Mouse (Mus musculus) midbrain, embryonic 14.5 days (tissue): Measurements from ENCODE around the gene Fzr1. TPM values are rescaled to one million over a fixed set of nuclear protein-coding genes. Genes with fewer than 3 reads are reported as not detected.

Experiments used
- ATAC-seq: fragments of 200-750 bp; cut with Nextera tagmentation; 2 replicates; pipeline ENCODE4 v1.8.0; 2017; ENCODE audit warnings: moderate number of reproducible peaks, moderate library complexity; ENCODE audit not compliant: low FRiP score, low TSS enrichment
- DNase-seq: peaks from one replicate; pipeline ENCODE4 v3.0.0-alpha.2; 2015
- H3K27ac ChIP-seq: fragments of 300-500 bp; sonication (generic); replicated peaks from 2 replicates; pipeline ENCODE4 v1.5.1; 2014; ENCODE audit warnings: mild to moderate bottlenecking, low read depth, low read length, moderate library complexity
- H3K27me3 ChIP-seq: fragments of 300-500 bp; sonication (generic); 2 replicates; pipeline ENCODE4 v1.6.1; 2014; ENCODE audit warnings: low read length, control low read depth, mixed read lengths; ENCODE audit not compliant: control insufficient read depth, insufficient read depth
- H3K36me3 ChIP-seq: fragments of 300-500 bp; sonication (generic); 2 replicates; pipeline ENCODE4 v1.6.1; 2014; ENCODE audit warnings: low read length, control low read depth; ENCODE audit not compliant: control insufficient read depth, insufficient read depth
- H3K4me1 ChIP-seq: fragments of 300-500 bp; sonication (generic); 2 replicates; pipeline ENCODE4 v1.6.1; 2014; ENCODE audit warnings: mild to moderate bottlenecking, antibody characterized with exemption, low read length, control low read depth; ENCODE audit not compliant: control insufficient read depth, insufficient read depth
- H3K4me2 ChIP-seq: fragments of 300-500 bp; sonication (generic); 2 replicates; pipeline ENCODE4 v1.6.1; 2014; ENCODE audit warnings: mild to moderate bottlenecking, low read length, moderate library complexity
- H3K4me3 ChIP-seq: fragments of 300-500 bp; sonication (generic); replicated peaks from 2 replicates; pipeline ENCODE4 v1.5.1; 2014; ENCODE audit warnings: low read depth, low read length
- H3K9ac ChIP-seq: fragments of 300-500 bp; sonication (generic); replicated peaks from 2 replicates; pipeline ENCODE4 v1.6.1; 2014; ENCODE audit warnings: mild to moderate bottlenecking, low read length, moderate library complexity
- H3K9me3 ChIP-seq: fragments of 300-500 bp; sonication (generic); 2 replicates; pipeline ENCODE4 v1.6.1; 2016; ENCODE audit warnings: low read length, control low read depth, mixed read lengths; ENCODE audit not compliant: control insufficient read depth
- whole genome bisulfite sequencing: fragments of 180-500 bp; shearing (Covaris S2); extraction: QIAGEN DNeasy Blood & Tissue Kit; methylation state at CpG from one replicate; pipeline ENCODE4 v1.1.7; 2014; 5-methylcytosine and 5-hydroxymethylcytosine counted together
- polyA plus RNA-seq: library from polyadenylated mRNA; unstranded; fragments of >200 nt; fragmentation: Nextera tagmentation; extraction: Ambion mirVana; gene quantifications from 2 replicates; pipeline ENCODE4 v1.2.1, GENCODE M21; 2014

Gene Fzr1
- polyA plus RNA-seq = 122 and 146 TPM in 2 replicates

DNA sequence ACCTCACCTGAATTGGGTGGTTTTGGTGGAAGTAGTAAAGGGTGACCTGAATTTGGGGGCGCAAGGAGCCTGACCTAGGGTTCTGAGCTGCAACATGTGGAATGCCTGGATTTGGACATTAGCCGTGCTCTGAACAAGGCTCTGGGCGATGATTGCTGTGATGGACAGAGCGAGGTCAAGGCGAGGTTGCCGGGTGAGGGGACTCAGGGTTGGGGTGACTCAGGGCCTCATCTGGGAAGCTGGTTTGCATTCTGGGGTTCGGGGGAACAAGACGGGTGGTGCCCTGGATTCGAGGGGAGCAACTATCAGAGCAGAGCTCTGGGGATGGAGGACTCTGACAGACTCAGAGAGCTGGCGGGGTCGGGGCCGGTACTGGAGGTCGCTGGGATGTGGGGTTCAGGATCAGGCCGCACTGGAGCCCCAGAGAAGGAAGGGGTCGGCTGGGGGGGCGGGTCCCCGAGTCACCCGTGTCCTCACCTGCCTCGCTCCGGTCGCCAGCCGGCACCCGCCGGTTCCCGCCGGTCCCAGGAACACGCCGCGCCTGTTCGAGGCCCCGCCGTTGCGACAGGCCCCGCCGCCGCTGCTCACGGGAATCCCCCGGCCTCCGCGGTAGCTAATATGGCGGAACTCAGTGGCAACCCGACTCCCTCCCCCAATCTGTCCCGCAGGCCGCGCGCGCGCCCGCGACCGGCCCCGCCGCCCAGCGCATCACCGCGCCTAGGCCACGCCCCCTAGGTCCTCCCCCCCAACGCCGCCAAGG is at the start of gene Fzr1:
Gene Fzr1, minus strand, starts transcription at position 724 of the 760 bp plus-strand sequence.
- peak; percentile 49 for ATAC-seq
- no peak for DNase-seq
- H3K9me3 ChIP-seq = no peaks in the 10 kb centered on the region
- peak within 1 kb of the TSS; percentile 92 for H3K9ac ChIP-seq
- peak within 1 kb of the TSS; percentile 85 for H3K27ac ChIP-seq
- peak within 1 kb of the TSS; percentile 85 for H3K4me3 ChIP-seq
- H3K4me1 ChIP-seq = peaks cover 20% of the 10 kb centered on the region
- H3K27me3 ChIP-seq = no peaks in the 10 kb centered on the region
- H3K36me3 ChIP-seq = peaks cover 21% of the 10 kb centered on the region
- H3K4me2 ChIP-seq = peak within 1 kb of the TSS; percentile 91
- WGBS = under 1% methylated on average over 58 of the region's 59 CpGs

- no peak overlapping the region for H3K4me2 ChIP-seq
- no peak overlapping the region for H3K27ac ChIP-seq
- no peaks in the 10 kb centered on the region for H3K9me3 ChIP-seq
- no peaks in the 10 kb centered on the region for H3K36me3 ChIP-seq
- DNase-seq (peak; percentile 0), ATAC-seq (no peak)
- 75% methylated on average over 8 of the region's 8 CpGs for WGBS
- peaks cover 17% of the 10 kb centered on the region for H3K4me1 ChIP-seq
- no peak overlapping the region for H3K9ac ChIP-seq
- peaks cover 23% of the 10 kb centered on the region; the same call in 1 of the 2 replicates for H3K27me3 ChIP-seq
- no peak overlapping the region for H3K4me3 ChIP-seq
Observed at GRCm38 (mm10) chr10:81427804-81428506, 49.6 kb upstream of the Fzr1 start.

DNA sequence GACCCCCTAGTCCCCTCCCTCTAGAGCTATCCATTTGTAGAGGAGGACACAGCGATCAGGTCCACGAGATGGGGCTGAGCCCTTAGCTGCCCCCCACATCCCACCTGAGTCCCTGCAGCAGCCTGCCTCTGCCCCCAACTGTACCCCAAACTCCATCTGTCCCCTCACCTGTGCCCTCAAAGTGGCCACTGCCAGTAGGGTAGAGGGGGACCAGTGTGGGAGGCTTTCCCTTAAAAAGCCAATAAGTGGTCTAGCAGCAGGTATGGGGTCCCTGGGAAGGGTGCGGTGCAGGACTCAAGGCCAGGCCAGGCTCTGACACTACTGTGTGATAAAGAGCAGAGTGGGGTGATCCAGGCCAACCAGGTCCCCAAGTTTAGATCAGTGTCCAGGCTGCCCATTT is 49.0 kb upstream of the Fzr1 start:
- Histone ChIP-seq H3K4me2 (peak overlapping the region; percentile 60), H3K4me3 (no peak overlapping the region), H3K27ac (no peak overlapping the region), H3K27me3 (peaks cover 23% of the 10 kb centered on the region; the same call in 1 of the 2 replicates), H3K9ac (no peak overlapping the region), H3K36me3 (no peaks in the 10 kb centered on the region), H3K4me1 (peaks cover 17% of the 10 kb centered on the region), H3K9me3 (no peaks in the 10 kb centered on the region)
- WGBS = 41% methylated on average over 3 of the region's 3 CpGs
- DNase-seq (no peak), ATAC-seq (no peak)

GRCm38 (mm10) chr10:81426897-81427296 is 48.6 kb upstream of the Fzr1 start:
- WGBS = 1% methylated on average over 33 of the region's 38 CpGs
- H3K4me1 ChIP-seq = peaks cover 17% of the 10 kb centered on the region
- H3K9me3 ChIP-seq = no peaks in the 10 kb centered on the region
- peak overlapping the region; percentile 60 for H3K4me2 ChIP-seq
- peak overlapping the region; percentile 14; the same call in 1 of the 2 replicates for H3K9ac ChIP-seq
- H3K4me3 ChIP-seq = peak overlapping the region; percentile 28
- H3K27me3 ChIP-seq = peaks cover 23% of the 10 kb centered on the region; the same call in 1 of the 2 replicates
- H3K27ac ChIP-seq = no peak overlapping the region
- H3K36me3 ChIP-seq = no peaks in the 10 kb centered on the region
- ATAC-seq (no peak), DNase-seq (peak; percentile 44)

DNA sequence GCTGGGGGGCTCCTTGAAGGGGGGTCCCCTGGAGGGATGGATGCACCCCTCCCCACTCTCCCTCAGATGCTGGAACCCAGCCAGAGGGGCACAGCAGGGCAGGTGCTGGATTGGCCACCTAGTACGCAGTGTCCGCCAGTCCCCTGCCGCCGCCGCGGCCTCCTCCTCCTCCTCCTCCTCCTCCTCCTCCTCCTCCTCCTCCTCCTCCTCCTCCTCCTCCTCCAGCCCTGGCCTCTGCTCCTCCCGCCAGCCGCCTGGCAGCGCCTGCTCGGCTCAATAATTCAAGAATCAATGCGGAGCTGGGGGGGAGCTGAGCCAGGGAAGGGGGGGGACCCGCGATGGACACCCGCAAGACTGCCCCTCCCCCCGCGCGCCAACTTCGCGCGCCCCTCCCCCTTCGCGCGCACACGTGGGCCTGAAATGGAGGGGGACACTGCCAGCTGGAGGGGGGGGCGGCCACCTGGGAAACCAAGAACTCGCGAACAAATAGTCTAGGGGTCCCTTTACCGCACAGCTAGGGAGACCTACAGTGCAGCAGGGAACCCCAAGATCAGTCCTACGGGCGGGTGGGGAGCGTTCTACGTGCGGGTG is 47.9 kb upstream of the Fzr1 start:
- Histone ChIP-seq H3K27me3 (peaks cover 23% of the 10 kb centered on the region; the same call in 1 of the 2 replicates), H3K36me3 (no peaks in the 10 kb centered on the region), H3K4me2 (peak overlapping the region; percentile 60), H3K9ac (peak overlapping the region; percentile 54; the same call in 1 of the 2 replicates), H3K4me1 (peaks cover 17% of the 10 kb centered on the region), H3K4me3 (peak overlapping the region; percentile 28), H3K27ac (no peak overlapping the region), H3K9me3 (no peaks in the 10 kb centered on the region)
- whole genome bisulfite sequencing = 1% methylated on average over 18 of the region's 33 CpGs
- ATAC-seq (no peak), DNase-seq (peak; percentile 51)

DNA sequence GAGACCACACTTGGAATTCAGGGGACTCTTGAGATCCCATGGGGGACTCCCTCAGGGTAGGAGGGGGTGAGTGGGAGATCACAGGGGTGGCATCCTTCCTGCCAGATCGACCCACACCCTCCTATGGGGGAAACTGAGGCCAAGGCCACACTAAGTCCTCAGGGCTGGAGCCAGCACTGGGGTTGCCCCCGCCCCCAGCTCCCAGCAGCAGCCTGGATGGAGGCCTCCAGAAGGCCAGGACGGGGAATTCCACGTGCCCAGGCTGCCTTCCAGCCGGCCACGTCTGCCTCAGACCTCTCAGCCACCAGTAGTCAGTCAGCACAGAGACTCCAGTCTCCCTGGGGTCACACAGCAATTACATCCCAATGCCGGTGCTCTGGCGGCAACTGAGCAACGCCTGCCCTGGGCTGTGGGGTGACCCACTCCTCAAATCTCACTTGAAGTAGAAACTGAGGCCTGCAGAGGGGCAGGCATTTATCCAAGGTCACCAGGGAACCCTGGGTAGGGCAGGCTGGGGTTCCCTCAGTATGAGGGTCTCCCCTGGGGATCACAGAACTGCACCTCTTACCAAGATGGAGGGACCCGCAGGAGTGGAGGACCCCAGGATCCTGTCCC is 47.0 kb upstream of the Fzr1 start:
- no peak overlapping the region for H3K27ac ChIP-seq
- no peaks in the 10 kb centered on the region for H3K36me3 ChIP-seq
- H3K4me2 ChIP-seq = peak overlapping the region; percentile 60
- H3K27me3 ChIP-seq = peaks cover 23% of the 10 kb centered on the region; the same call in 1 of the 2 replicates
- ATAC-seq (no peak), DNase-seq (peak; percentile 4)
- 29% methylated on average over 10 of the region's 10 CpGs for WGBS
- H3K4me1 ChIP-seq = peaks cover 17% of the 10 kb centered on the region
- H3K9ac ChIP-seq = no peak overlapping the region
- no peak overlapping the region for H3K4me3 ChIP-seq
- H3K9me3 ChIP-seq = no peaks in the 10 kb centered on the region

GRCm38 (mm10) chr10:81424246-81425051 is 46.1 kb upstream of the Fzr1 start:
- Histone ChIP-seq H3K27ac (no peak overlapping the region), H3K9me3 (no peaks in the 10 kb centered on the region), H3K27me3 (peaks cover 23% of the 10 kb centered on the region; the same call in 1 of the 2 replicates), H3K4me2 (peak overlapping the region; percentile 6; the same call in 1 of the 2 replicates), H3K4me1 (peaks cover 13% of the 10 kb centered on the region), H3K36me3 (0 out of 2 replicates have a peak, but pooled peaks cover 2% of the 10 kb centered on the region), H3K9ac (peak overlapping the region; percentile 20; the same call in 1 of the 2 replicates), H3K4me3 (no peak overlapping the region)
- peak; percentile 21 for DNase-seq
- 6% methylated on average over 25 of the region's 25 CpGs for WGBS
- ATAC-seq = no peak
